Comparison of ENCODE assay signal across 18 mouse cellular contexts in the genomic region with DNA sequence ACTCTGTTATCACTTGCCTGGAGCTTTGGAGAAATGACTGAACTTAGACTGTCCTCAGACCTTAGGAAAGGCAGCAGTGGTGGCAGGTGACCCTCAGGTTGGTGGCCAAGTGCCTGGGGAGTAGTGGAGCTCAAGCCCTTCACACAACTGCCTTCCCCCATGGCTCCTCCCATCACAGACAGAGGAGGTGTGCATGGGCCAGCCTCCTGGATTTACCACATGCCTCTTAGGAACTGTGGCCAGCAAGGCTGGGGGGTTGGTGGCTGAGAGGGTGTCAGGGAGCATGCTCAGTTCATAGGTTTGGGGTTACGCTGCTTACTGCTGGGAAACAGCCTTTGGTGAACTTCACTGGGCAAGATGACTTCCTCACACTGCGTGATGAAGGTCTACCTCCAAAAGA.
DNase-seq lines count a peak whose midpoint lies in the region; TF ChIP-seq lines count a peak whose summit lies in the region.
"Had no signal": no experiment of that assay in that cellular context is flagged by ENCODE, and none has a peak within 500 bp of the region (broad histone marks: within the 10 kb centered on the region; RNA-seq: fewer than 3 reads in every experiment).

No protein-coding gene starts in this region.

- no peak for TF ChIP-seq CTCF in kidney, adult 2 months (conservative IDR thresholded peaks at IDR 0.05; ENCODE audit: insufficient read depth, insufficient read length, low read depth, low read length)

- intact Hi-C loops in heart, postnatal 25 days (cut with DNase I), result no loop called here

- no peaks in the 10 kb centered on the region for H3K36me3 ChIP-seq in kidney, adult 2 months (ENCODE audit: control insufficient read depth, insufficient read depth, low read length)
- H3K36me3 ChIP-seq: heart, embryonic 15.5 days; midbrain, embryonic 15.5 days; neural tube, embryonic 15.5 days had no signal

- H3K4me1 ChIP-seq in kidney, adult 2 months (ENCODE audit: control insufficient read depth, insufficient read depth, low read length), result peaks cover 61% of the 10 kb centered on the region

- no peaks in the 10 kb centered on the region for H3K27me3 ChIP-seq in kidney, adult 2 months (replicated peaks; ENCODE audit: control insufficient read depth, insufficient read depth, low read length)
- H3K27me3 ChIP-seq: heart, embryonic 15.5 days; midbrain, embryonic 15.5 days; neural tube, embryonic 15.5 days had no signal

- TF ChIP-seq POLR2A in kidney, adult 2 months (IDR thresholded peaks at IDR 0.05; ENCODE audit: low read depth, low read length), result no peak

- DNase-seq in heart, adult 11 months, result peak; percentile 95
- no peak for DNase-seq in heart, postnatal 25 days (ENCODE audit: low spot score)
- no peak for DNase-seq in kidney, adult 2 months
- DNase-seq in kidney, postnatal 4 days, result no peak
- DNase-seq in thymus, postnatal 4 days, result peak; percentile 24
- no peak for DNase-seq in thymus, postnatal 25 days
- DNase-seq in gastrocnemius, adult 8-10 months (ENCODE audit: low spot score in 2 of 2), result no peak
- no peak for DNase-seq in spleen, adult 18-20 months
- DNase-seq: adrenal gland, postnatal 10 days; cerebellum, adult 9-11 months; gastrocnemius, postnatal 10 days; thymus, postnatal 14 days had no signal

- peak overlapping the region; percentile 94; the same call in 1 of the 2 replicates for H3K27ac ChIP-seq in kidney, adult 2 months (ENCODE audit: insufficient read depth, low read depth, low read length)
- H3K27ac ChIP-seq: forebrain, embryonic 12.5 days; heart, embryonic 15.5 days; kidney, postnatal 0 days; midbrain, embryonic 15.5 days; neural tube, embryonic 15.5 days had no signal

- 92% methylated on average over 2 of the region's 2 CpGs for WGBS in kidney, adult 2 months

- no peak overlapping the region for H3K4me3 ChIP-seq in kidney, adult 2 months (ENCODE audit: insufficient read depth, low read depth, low read length)
- H3K4me3 ChIP-seq: forebrain, embryonic 12.5 days; heart, embryonic 15.5 days; midbrain, embryonic 15.5 days; myocyte; neural tube, embryonic 15.5 days had no signal

Comparison
In these comparisons a context has a peak if more than half of its experiments do, and no peak if none do; other contexts are left out.
1. DNase-seq: peak in heart, adult 11 months (single experiment) and thymus, postnatal 4 days (single experiment); none in heart, postnatal 25 days (single experiment), kidney, adult 2 months (single experiment), kidney, postnatal 4 days (0 of 2), thymus, postnatal 25 days (single experiment), gastrocnemius, adult 8-10 months (0 of 2) and spleen, adult 18-20 months (0 of 2).